Mouse (Mus musculus) cerebellum, adult 9-11 months (tissue): ENCODE data around the gene Gm609.

Experiments used
- DNase-seq: peaks from one replicate; pipeline ENCODE4 v3.0.0; 2022

Gene Gm609

GRCm38 (mm10) chr16:45391680-45392079 lies 101.1 kb downstream of the Gm609 start:
- DNase-seq = no peak

- DNase-seq = no peak
Measured at GRCm38 (mm10) chr16:45390286-45390956, 102.3 kb downstream of the Gm609 start.

DNA sequence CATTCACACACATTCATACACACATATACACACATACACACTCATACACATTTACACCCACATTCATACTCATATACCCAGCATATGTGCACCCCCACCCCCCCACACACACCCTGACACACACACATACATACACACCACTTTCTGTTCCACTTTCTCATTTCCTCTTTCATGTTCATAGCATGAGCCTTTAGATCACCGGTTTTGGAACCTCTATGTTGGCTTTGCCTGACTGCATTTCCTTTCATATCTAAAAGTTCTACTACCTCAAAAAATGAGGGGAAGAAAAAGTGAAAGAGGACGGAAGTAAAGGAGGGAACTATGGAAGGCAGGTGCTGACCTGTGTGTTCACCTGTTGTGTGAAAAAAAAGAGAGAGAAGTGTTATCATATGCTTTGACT lies 102.9 kb downstream of the Gm609 start:
- DNase-seq = no peak

DNA sequence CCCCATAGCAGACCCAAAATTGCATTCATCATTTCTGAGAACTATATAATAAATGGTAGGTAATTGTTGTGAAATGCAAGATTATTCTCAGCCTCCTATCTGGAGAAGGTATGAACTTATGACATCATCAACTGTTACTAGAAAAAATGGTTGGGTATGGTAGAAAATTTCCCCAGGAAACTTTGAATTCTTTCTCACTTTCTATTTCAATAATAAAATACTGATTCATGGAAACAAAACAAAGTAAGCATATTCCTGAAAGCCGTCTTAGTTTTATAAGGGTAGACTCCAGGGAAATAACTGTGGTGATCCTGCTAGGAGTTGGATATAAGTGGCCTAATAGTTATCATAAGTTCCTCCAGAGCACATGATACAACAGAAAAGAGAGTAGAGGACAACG lies 103.7 kb downstream of the Gm609 start:
- DNase-seq = no peak

- DNase-seq = no peak
Measured at GRCm38 (mm10) chr16:45381811-45382210, 111.0 kb downstream of the Gm609 start.

DNA sequence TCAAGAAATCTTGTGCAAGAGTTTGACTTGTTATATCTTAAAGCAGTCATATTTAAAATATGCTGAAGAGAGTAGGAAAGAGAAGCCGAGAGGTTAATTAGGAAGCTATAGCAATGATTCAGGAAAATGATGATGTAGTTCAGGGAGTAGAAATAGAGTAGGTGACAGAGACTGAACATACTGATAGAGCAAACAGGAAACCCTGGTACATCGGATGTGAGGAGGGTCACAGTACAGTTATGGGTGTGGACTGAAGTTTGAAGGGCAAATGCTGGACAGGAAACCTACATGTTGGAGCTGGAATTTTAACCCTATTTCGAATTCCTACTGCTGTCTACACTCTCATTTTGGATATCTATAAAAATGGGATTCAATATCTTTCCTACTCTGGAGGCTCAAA lies 113.8 kb downstream of the Gm609 start:
- DNase-seq = no peak

GRCm38 (mm10) chr16:45378147-45378943 lies 114.4 kb downstream of the Gm609 start:
- DNase-seq = no peak

DNA sequence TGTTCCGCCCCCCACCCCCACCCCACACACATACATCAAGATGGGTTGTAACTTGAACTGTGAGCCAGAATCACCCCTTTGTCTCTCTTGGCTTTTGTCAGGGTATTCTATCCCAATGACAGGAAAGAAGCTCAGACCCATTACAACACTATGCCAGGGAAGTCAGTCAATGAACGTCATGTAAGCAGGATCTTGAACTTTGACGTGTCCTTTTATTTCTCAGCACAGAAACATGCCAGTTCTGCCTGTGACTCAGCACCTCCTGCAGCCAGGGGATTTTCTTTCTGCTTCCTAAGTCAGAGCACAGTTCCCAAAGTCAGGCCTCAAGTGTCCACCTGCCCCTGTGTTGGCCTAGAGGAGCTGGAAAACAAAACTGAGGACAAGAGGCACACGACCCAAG lies 115.4 kb downstream of the Gm609 start:
- no peak for DNase-seq

GRCm38 (mm10) chr16:45376812-45377211 lies 116.0 kb downstream of the Gm609 start:
- no peak for DNase-seq

- no peak for DNase-seq
Measured at GRCm38 (mm10) chr16:45376294-45376693, 116.5 kb downstream of the Gm609 start.

DNA sequence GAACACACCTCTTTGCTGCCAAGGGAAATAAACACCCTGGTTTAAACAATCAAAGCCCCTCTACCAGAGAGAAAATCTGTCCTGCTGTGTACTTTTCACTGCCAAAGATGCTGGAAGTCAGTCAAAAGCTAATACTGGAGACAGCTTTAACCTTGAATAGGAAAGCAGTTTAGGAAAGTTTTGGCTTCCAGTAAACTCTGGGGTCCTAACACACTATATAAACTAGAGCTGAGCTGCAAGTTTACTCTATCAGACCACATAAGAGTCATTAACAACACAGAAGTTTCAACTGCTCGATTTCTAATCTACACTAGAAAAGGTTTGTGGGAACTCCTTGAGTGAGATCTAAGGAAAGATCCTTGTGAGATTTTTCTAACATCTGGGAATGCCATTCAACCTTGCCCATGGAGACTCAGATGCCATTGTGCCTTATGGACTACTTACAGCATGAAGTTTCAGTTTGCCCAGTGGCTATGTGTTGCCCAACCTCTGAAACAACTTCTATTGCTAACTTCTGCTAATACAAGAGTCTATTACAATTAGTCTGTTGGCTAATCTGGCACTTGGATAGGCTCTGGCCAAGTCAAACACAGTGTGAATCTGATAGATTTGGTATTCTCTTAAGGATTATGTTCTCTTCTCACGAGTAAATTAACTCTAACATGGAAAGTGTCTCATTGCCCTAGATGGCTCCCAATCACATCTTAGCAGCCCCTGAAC lies 117.1 kb downstream of the Gm609 start:
- DNase-seq = no peak

DNA sequence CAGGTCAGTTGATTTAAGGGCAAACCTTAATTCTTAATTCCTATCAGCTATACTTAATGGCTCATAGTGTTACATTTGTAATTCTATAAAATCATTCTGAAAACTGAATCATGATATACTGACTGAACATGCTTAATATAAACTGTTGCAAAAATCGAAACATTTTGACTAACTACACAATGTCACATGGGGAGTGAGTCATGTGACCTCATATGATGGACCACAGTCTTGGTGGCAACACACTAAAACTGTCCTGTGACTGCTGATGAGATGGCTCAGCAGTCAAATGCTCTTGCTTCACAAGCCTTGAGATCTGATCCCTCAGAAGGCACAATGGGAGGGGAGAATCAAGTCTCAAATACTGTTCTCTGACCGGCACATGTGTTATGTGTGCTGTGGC lies 118.7 kb downstream of the Gm609 start:
- DNase-seq = no peak

DNA sequence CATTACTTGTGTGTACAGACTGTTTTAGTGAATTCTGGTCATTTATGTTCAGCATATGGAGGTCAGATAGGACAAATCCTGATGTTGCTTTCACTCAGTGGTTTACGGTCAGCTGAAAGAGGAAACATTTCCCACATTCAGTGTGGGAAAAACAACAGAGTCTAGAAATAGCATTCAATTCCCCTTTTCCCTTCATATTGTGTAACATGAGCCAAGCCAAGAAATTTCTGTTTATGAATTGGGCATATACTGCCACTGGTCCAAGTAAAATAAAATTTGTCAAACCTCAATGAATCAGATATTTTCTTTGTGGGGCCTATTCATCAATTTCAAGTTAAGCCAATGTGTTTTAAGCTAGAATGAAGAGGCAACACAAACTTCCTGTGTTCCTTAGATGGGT lies 121.7 kb downstream of the Gm609 start:
- DNase-seq = no peak

DNA sequence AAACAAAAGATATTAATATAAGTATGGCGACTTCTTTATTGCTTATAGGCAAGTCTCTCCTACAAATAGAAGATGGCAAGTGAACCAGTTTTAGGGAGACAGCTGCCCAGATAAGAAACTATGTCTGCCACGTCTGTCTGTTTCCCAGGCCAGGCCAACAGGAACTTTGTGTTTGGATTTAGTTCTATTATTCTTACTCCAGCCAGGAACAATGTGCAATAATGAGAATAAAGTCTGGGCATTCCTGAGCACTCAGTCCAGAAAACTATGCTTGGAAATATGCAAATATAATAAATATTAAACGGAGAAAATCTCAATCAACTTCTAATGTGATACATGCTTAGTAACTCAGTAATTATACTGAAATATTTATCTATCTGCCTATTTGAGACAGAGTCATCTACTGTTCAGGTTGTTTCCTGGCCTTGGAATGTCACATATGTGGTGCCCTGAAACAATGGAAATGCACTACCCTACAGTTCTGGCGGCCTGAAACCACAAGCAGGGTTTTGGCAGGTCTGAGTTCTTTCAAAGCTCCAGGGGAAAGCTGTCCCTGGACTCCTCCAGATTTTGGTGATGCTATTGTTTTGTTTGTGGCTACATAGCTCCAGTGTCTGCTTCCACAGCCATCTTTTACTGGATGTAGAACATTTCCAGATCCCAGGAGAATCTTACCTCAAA lies 123.3 kb downstream of the Gm609 start:
- no peak for DNase-seq

DNA sequence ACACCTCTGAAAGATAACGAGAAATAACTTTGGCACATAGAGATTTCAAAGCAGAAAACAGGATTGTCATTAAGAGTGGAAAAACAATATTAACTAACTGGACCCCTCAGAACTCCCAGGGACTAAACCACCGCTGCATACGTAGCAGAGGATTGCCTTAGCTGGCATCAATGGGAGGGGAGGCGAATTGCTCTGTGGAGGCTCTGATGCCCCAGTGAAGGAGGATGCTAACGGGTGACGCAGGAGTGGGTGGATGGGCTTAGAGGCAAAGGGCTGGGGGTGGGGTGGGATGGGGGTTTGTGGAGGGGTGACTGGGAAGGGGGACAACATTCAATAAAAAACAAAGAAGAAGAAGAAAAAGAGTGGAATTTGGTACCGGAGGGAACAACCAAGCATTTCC lies 126.7 kb downstream of the Gm609 start:
- DNase-seq = no peak

DNA sequence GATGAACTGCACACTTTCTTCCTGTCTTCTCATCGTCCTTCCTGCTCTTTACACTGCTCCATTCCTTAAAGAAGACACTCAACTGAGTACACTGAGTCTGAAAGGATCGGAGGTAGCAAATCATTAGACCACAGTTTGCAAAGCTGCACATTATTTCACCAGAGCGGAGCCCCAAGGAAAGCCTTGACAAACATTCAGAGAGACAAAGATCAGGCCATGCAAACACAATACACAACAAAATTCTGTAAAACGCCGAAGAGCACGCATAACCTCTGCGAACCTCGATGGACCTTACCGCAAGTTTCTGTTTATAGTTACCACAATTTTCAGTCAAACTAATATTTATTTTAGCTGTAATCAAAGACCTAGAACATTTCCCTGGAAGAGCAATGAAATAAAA lies 127.4 kb downstream of the Gm609 start:
- DNase-seq = no peak

DNA sequence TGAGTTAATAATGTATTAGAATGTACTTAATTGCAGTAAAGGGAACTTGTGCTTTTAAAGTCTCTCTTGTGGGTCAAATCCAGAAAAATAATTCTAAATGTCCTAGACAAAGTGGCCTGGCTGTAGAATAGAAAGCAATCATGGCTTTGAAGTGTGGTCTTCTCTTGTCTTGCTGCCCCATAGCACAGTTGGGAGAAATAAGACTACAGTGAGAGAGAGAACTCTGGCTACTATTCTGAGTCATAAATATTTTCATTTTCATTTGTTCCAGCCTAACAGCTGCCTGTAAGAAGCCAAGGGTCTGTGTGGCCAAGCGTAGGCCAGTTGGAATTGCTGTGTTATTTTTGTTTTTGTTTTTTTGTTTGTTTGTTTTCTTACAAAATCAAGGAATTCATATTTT lies 128.1 kb downstream of the Gm609 start:
- no peak for DNase-seq

DNA sequence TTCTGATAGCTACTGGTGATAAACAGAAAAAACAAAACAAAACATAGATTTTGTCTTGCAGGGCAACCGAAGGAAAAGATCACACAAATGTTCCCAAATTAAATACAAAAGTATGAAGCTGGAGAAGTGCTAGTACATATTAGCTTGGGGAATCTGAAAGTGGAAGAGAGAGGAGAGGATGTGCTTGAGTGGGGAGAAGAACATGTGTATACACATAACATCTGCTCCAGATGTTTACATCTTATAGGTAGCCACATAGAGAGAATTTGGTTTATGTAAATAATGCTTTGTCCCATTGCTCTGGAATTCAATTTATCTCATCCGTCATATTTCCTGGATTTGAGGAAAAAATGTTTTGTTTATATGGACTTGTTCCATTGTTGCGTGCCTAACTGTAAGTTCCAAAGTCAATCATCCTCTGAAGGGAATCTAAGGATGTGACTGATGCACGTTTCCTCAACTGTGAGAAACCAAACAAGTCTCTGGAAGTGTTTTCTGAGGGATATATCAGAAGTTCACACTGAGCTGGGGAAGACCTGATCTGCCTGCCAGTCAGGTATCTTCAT lies 129.2 kb downstream of the Gm609 start:
- DNase-seq = no peak
